Mouse (Mus musculus): Measurements from ENCODE around the gene Smc1b. TPM values are rescaled to one million over a fixed set of nuclear protein-coding genes. Genes with fewer than 3 reads are reported as not detected.

The Smc1b gene
- polyA plus RNA-seq (2014; fragmentation: Illumina TruSeq; extraction: RNeasy Lipid Tissue Mini Kit (QIAGEN cat#74804); ENCODE audit: insufficient read depth, low read depth, low replicate concordance), result not detected

DNA sequence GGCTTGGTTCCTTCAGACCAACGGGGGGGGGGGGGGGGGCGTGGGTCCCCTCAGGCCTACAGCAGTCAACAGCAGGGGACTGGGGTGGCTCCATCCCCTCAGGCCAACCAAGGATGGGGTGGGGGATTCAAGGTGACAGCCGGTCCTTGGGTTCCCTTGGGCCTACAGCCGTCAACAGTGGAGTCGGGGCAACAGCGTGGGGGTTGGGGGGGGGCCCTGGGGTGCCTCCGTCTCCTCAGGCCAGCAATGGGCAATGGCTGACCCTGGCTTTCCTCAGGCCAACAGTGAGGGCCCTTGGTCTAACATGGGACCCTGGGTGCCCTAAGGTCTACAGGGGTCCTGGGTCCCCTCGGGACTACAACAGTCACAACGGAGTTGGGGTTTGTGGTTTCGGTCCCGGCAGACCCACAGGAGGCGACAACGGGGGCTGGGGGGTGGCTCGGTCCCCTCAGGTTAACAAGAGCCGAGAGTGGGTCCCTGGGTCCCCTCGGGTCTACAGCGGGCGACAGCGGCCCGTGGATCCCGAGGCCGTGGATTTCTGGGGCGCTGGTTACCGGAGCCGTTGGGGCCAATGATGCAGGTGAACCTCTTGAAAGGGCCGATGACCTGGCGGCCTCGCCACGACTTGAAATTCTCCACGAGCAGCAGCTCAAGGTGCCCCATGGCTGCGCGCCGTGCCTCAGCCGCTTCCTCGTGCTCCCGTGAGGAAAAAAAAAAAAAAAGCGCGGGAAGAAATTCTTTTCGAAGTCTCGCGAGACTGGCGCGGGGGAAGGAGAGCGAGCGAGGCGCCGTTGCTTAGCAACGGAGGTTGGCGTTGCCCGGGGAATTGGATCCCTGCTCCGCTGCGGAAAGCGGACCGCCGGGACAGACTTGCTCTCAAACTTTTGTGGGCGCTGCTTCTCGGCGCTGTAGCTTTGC is at the start of gene Smc1b, which contains the start of gene Ribc2:
Smc1b (minus strand) TSS at position 690 of the 918 bp plus-strand sequence.
Ribc2 (plus strand) TSS at position 804 of the 918 bp plus-strand sequence.

DNA sequence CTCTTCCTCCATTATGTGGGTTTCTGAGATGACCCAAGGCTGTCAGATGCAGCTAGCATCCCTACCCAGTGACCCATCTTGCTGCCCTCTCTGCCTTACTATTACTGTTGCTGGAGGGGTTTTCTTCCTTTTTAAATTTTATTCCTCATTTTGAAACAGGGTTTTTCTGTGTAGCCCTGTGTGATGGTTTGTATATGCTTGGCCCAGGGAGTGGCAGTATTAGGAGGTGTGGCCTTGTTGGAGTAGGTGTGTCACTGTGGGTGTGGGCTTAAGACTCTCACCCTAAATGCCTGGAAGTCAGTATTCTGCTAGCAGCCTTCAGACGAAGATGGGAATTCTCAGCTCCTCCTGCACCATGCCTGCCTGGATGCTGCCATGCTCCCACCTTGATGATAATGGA is 103.1 kb downstream of the Smc1b start, which contains the start of gene Fam118a:
Fam118a (plus strand) TSS at position 301 of the 400 bp plus-strand sequence.

GRCm38 (mm10) chr15:85016951-85017664 is 114.7 kb downstream of the Smc1b start, which contains the start of gene Upk3a:
Gene Upk3a, plus strand, starts transcription at chr15:85017141.

Other genes starting within 250 kb of the Smc1b start
- gene Gm29666, start 211.9 kb downstream of the Smc1b start, polyA plus RNA-seq (2014; fragmentation: Illumina TruSeq; extraction: RNeasy Lipid Tissue Mini Kit (QIAGEN cat#74804); ENCODE audit: insufficient read depth, low read depth, low replicate concordance), result 0.06 TPM
- 9.8 TPM for gene Nup50, start 208.6 kb downstream of the Smc1b start, polyA plus RNA-seq (2014; fragmentation: Illumina TruSeq; extraction: RNeasy Lipid Tissue Mini Kit (QIAGEN cat#74804); ENCODE audit: insufficient read depth, low read depth, low replicate concordance)
- 10.9 TPM for gene 5031439G07Rik, start 143.4 kb downstream of the Smc1b start, polyA plus RNA-seq (2014; fragmentation: Illumina TruSeq; extraction: RNeasy Lipid Tissue Mini Kit (QIAGEN cat#74804); ENCODE audit: insufficient read depth, low read depth, low replicate concordance)
- 0.82 TPM for gene Upk3a, start 114.8 kb downstream of the Smc1b start, polyA plus RNA-seq (2014; fragmentation: Illumina TruSeq; extraction: RNeasy Lipid Tissue Mini Kit (QIAGEN cat#74804); ENCODE audit: insufficient read depth, low read depth, low replicate concordance)
- 10.1 TPM for gene Fam118a, start 103.0 kb downstream of the Smc1b start, polyA plus RNA-seq (2014; fragmentation: Illumina TruSeq; extraction: RNeasy Lipid Tissue Mini Kit (QIAGEN cat#74804); ENCODE audit: insufficient read depth, low read depth, low replicate concordance)
- 0.41 TPM for gene Ribc2, start 114 bp upstream of the Smc1b start, polyA plus RNA-seq (2014; fragmentation: Illumina TruSeq; extraction: RNeasy Lipid Tissue Mini Kit (QIAGEN cat#74804); ENCODE audit: insufficient read depth, low read depth, low replicate concordance)
- 37.3 TPM for gene Fbln1, start 74.0 kb upstream of the Smc1b start, polyA plus RNA-seq (2014; fragmentation: Illumina TruSeq; extraction: RNeasy Lipid Tissue Mini Kit (QIAGEN cat#74804); ENCODE audit: insufficient read depth, low read depth, low replicate concordance)
- 102 TPM for gene Atxn10, start 204.3 kb upstream of the Smc1b start, polyA plus RNA-seq (2014; fragmentation: Illumina TruSeq; extraction: RNeasy Lipid Tissue Mini Kit (QIAGEN cat#74804); ENCODE audit: insufficient read depth, low read depth, low replicate concordance)

Data from lung, adult 10 weeks (tissue).